Mouse (Mus musculus) retina, adult 2 months (tissue): ENCODE results near the gene Ahnak.
"Not testable (repeated sequence)": the region's sequence is repeated elsewhere in the genome, so short reads cannot be mapped to it uniquely, and the experiment has no call there.

Experiments
- DNase-seq: peaks from one replicate; pipeline ENCODE4 v3.0.0-alpha.2; 2012; ENCODE audit warnings: low read depth, low spot score

The Ahnak gene

DNA sequence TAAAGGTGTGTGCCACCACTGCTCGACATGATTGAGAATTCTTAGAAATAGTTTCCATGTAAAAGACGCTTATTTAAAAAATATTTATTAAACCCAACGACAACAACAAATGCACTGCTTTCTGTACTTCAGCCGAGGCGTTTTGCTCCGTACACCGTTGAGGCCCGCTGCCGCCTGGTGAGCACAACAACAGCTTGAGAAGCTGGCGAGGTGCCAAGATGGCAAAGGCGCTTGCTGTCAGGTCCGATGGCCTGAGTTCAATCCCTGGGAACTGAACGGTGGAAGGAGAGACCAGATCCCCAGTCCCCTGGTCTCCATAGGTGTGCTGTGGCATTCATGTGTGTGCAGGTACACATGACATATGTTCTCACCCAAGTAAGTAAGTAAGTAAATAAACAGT lies 108.4 kb downstream of the Ahnak start:
- DNase-seq, result no peak

DNA sequence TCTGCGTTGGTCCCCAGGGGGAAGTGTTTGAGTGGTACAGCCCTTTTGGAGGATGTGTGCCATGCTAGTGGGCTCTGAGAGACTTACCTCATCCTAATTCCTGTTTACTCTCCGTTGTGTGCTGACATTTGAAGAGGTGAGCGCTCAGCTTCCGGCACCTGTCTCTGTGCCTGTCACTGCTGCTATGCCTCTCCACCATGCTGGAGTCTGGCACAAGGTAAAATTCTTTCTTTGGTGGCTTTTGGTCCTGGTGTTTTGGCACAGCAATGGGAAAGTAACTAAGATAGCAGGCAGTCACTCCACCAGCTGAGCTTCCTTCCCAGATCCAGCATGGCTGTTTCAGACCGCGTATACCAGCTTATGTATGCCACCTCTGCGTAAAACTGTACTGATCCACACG lies 110.7 kb downstream of the Ahnak start:
- no peak for DNase-seq

DNA sequence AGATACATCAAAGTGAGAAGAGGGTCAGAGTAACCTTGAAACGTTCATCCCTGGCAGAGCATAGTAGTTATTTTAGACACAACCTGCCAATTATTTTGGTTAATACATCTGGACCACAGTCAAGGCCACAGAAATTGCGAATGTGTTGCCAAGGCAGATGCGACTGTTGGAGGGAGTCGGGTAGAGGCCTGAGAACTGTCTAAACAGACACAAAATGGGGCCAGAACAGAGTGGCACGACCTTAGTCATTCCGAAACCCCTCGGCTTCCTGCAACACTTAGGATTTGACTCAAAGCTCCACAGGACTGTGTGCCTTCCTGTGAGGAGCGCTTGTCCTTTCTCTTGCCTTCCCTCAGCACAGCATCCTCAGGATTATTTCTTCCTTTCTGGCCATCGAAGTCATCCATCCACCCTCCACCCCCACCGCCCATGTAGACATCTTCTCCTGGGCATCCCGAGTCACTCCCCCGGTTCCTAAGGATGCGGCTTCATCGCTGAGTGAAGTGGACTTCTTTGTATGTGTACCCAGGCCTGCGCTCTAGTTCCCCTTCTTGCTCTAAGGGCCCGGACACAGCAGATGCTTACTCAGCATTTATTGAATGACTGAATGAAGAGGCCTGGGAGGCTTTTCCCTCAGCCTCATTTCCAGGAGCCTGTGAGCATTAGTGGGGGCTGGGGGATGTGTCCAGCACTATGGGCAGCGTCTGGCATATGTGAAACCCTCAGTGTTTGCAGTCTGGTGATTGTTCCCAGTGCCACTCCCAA lies 111.4 kb downstream of the Ahnak start:
- no peak for DNase-seq

DNA sequence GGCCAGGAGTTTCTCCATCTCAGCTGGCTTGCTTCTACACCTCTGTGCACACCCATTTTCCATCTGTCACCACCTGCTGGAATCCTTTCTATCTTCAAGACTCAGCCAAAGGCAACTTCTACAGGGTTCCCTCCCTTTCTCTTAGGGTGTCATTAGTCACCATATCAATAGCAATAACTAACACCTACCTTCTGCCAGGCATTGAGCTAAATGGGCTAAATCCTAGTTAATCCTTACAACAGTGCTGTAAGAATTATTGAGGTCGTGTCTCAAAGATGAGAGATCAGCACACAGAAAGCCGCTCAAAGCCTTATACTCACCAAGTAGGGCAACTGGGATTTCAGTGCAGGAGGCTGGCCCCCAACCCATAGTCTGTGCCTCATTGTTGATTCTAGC lies 112.0 kb downstream of the Ahnak start:
- DNase-seq, result no peak

DNA sequence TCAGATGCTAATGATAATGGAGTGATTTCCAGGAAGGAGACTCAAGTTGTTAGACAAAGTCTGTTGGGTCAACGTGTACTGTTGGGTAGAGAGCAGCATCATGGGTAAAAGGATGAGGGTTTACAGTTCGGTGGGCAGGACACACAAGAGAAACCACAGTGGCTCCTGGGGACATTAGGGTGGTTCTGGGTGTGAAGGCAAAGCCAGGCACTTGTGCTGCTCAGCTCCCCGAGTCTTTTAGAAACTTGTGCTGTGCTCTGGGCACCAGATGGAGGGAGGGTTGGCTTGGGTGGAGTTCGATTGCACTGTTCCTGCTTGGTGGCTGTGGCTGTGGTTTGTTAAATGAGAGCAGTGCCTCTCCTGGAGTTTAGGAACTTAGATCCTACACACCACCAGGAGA lies 114.9 kb downstream of the Ahnak start:
- DNase-seq, result no peak

DNA sequence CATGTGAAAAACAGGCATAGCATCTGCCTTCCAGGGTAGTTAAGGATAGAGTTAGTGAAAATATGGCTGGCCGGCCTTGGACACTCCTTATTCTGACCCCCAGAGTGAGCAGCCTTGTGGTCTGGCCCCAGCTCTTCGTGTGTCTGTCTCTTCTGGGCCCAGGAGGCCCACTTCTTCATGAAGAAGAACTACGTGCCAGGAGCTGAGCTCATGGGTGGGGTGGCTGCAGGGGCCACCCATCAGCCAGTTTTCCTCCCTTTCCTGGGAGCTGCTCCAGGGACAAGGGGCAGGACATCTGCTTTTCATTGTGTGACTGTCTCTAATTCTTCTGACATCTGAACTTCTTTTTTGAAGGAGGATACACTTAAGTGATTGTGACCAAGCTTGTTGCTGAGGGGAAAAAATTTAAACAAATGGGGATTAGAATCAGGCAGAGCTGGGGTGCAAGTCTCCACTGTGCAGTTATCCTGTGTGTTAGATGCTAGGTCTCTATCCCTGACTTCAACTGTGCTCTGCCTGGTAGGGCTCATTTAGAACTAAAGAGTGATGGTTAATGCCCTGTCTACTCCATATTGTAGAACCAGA lies 116.1 kb downstream of the Ahnak start:
- no peak for DNase-seq

DNA sequence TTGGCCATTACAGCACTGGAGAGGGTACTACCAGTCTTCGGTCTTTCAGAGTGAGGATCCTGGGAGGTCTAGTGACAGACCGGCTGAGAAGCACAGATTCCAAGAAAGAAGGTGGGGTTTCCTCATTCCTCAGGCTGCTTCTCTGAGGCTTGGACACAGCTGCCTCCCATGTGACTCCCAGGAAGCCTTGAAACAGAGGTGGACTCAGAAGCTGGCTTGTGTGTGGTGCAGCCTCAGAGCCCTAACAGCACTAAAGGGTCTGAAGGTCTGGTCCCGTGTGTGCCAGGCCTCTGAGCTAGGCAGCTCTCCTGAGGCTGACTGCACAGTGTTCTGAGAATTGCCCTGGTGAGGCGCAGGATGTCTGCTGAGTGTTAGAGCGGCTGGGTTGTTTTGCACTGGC lies 117.0 kb downstream of the Ahnak start:
- DNase-seq, result no peak

DNA sequence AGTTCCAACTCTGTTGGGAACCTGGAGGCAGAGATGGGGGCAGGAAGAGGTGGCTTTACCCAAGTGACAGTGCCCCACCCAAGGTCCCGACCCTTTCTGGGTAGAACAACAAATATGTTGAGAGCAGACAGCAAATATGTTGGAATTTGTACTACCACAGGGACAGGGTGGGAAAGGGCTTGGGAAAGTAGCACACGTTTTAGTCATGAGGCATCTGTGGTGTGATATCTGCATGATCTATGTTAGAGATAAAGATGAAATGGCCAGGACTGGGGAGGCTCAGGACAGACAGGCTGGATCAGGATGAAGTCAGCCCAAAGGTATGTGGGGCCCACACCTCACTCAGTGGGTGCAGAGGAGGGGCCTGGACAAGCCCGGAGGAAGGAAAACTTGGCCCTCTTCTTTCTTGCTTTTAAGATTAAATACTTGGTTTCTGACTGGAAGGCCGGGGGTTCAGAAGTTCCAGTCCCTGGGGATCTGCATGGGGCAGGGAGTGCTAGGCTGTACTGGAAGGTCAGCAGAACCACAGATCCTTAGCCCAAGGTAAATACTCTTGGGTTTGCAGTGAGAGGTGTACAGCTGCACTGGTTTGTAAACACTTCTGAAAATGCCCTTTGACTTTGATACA lies 117.8 kb downstream of the Ahnak start:
- DNase-seq, result no peak

DNA sequence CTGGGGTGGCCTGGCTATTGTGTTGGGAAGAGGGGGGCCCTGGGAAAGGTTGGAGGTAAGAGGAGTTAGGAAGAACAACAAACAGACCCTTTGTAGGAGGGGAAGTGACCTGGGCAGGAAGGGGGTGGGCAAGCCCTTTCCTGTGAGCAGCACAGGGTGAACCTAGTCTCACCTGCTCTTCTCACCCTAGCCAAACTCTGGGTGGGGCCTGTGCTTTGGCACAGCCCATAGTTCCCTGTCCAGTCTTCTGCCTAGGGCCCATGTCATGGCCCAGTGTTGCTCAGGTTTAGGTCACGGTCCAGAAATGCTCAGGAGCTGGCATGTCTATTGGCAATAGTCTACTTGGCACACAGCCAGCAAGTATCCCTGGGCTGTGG lies 118.3 kb downstream of the Ahnak start:
- no peak for DNase-seq

DNA sequence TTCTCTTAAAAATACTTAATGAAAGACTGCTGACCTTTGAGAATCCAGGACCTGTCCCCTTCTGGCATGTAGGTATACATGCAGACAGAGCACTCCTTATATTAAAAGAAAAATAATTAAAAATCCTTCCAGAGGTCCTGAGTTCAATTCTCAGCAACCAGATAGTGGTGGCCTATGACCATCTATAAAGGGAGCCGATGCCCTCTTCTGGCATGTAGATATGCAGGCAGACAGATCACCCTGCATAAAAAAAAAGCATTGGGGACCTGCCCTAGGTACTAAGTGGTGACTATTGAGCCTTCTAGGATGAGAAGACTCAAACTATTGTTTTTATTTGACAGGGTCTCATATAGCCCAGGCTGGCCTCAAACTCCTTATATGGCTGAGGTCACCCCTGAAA lies 119.5 kb downstream of the Ahnak start:
- no peak for DNase-seq

DNA sequence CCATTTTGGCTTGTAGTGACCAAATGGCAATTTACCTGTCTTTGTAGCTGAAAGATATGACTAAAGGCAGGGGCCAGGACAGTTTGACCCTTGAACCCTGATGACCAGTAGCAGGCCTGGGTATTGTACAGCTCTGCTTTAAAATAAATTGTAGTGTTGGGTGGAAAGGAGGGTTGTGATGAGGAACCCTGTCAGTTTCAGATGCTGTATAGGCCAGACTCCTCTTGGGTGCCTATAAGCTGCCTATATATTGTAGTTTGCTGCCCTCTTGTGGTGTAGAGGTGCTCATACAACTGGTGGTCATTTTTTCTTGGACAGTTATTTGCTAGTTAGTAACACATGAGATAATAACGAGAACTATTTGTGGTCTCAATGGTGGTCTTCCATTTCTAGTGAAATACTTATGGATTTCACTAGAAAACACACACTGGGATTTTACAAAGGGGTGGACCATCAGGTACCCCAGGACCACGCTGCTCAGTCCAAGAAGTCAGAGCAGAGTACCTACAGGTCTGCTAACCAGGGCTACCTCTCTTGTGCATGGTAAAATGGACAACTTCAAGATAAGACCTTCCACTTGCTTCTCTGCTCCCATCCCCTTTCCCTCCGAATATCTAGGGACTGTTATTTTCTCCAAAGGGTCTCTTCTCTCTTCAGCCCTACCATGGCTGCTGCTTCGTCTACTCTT lies 121.2 kb downstream of the Ahnak start:
- DNase-seq, result peak; percentile 66

DNA sequence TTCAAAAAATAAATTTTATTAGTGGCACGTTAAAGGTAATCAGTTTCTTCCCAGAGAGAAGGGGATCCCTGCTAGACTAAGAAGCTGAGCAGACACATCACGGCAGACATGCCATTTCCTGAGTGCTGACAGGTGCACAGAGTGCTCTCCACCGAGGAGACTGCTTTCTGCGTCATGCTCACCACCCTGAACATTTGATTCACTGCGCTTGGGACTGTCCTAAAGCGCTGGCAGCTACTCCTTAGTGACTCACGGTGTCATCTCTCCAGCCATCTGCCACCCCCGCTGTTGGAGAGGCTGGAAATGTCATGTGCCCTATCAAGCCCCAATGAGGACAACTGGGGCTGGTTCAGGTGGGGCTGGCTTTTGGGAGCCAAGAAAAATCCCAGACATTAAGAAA lies 123.0 kb downstream of the Ahnak start:
- DNase-seq, result no peak

DNA sequence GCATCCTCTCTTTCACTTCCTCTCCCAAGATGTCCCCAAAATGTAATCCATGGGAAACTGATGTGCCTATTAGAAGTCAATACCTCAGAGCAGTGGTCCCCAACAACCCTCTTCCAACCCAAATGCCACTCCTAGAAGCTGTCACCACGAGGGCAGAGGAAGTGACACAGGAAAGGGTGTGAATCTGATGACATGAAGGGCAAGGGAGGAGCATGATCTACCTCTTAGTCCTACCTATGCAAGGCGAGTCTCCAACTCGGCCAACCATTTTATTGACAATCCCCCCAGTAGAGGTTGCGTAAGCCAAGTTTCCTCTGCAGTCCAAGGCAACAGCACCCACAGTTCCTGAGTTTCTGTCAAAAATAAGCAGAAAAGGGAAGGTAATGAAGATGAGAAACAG lies 127.2 kb downstream of the Ahnak start:
- DNase-seq, result no peak

DNA sequence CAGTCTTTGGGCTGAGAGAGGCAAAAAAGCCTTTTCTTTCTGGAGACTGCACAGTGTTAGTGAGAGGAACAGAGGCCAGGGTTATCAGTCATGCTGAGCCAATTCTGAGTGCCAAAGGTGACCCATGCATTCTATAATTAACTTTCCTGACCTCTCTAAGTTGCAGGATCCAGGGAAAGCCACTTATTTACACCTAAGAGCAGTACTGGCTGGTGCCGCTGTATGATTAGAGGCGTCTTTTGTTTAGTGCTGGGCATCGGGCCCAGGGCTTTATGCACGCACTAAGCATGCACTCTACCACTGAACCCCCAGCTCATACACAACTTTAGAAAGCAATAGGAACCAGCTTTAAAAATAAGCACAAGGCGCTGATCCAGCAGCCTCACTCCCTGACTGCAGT lies 128.2 kb downstream of the Ahnak start:
- DNase-seq, result no peak

DNA sequence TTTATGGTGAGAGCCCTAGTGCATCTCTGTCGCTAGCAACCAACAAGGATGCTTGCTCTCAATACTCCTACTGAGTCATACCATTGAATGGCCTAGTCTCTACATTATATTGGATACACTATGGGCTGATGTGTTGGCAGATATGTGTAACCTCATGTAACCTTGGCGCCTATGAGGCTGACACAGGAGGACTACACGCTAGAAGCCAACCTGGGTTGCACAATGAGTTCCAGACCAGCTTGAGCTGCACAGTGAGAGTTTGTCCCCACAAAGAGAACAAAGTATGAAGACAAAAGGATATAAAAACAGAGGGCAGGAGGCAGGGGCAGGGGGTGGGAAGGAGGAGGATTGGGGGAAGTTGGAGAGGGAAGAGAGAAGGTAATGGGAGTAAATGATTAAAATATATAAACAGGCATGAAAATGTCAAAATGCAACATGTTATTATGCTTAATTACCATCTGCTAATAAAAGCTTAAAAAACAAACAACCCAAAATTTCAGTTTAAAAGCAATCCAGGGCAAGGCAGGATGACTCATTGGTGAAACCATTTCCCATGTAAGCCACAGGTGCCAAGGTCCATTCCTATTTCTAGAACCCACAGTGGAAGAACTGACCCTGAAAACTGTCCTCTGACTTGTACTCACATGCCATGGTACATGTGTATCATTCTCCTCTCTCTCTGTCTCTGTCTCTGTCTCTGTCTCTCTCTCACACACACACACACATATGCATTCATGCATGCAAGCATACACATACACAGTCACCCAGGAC lies 130.8 kb downstream of the Ahnak start:
- no peak for DNase-seq

DNA sequence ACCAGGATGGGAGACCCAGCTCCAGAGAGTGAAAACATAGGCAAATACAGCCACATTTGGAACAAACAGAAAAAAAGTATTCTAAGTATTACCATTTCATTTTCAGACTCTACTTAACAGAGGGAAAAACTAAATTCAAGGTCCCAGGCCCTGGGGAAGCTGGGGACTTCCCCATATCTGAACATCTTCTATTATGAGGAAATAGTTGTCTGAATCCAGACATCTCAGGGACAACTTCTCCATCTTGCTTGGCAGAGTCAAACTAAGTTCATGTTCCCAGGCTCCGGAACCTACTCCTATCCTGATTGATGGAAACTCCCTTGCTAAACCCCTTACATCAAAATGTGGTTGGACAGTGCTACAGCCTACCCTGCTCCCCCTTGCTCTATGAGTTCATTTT lies 133.3 kb downstream of the Ahnak start:
- DNase-seq, result no peak

DNA sequence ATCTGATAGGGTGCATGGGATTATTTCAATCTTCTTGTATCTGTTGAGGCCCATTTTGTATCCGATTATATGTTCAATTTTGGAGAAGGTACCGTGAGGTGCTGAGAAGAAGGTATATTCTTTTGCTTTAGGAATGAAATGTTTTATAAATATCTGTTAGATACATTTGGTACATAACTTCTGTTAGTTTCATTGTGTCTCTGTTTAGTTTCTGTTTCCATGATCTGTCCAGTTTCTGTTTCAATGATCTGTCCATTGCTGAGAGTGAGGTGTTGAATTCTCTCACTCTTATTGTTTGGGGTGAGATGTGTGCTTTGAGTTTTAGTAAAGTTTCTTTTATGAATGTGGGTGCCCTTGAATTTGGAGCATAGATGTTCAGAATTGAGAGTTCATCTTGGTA lies 134.9 kb downstream of the Ahnak start:
- DNase-seq, result not testable (repeated sequence)
